Mouse (Mus musculus) liver, postnatal 0 days (tissue): Measurements from ENCODE around the gene Jade3.

Source experiments
- CTCF ChIP-seq: sonication (generic); IDR thresholded peaks from 2 replicates; pipeline ENCODE4 v1.5.1; 2016; ENCODE audit warnings: antibody characterized with exemption, low read depth
- EP300 ChIP-seq: IDR thresholded peaks from 2 replicates; pipeline ENCODE4 v1.6.1; 2016; ENCODE audit warnings: antibody characterized with exemption, low read depth, mild to moderate bottlenecking

- TF ChIP-seq CTCF (no peak), EP300 (no peak)
Measured at GRCm38 (mm10) chrX:20547609-20548008, 122.1 kb downstream of the Jade3 start.
